Mouse (Mus musculus) CH12.LX (cell line): ENCODE measurements at regions not wholly inside any gene's neighbourhood (a gene's known extent, or its start where the extent isn't known, plus 50 kb on each side); places are given as distances from the start of the nearest gene placed in this dataset.

ENCODE experiments used
- DNase-seq: peaks from one replicate; pipeline ENCODE4 v3.0.0-alpha.2; 2013; ENCODE audit errors: extremely low read depth
- H3K27ac ChIP-seq: 2 replicates; pipeline ENCODE4 v1.5.1; 2012; ENCODE audit warnings: low read depth, mild to moderate bottlenecking, control low read depth, moderate library complexity; ENCODE audit not compliant: insufficient read depth
- H3K27me3 ChIP-seq: replicated peaks from 2 replicates; pipeline ENCODE3; 2012; ENCODE audit warnings: inconsistent platforms
- H3K36me3 ChIP-seq, 2 experiments: replicated peaks in 1 of 2; 2 replicates each; pipeline versions ENCODE3 to v1.6.1; 2012; ENCODE audit warnings: inconsistent platforms in 1 of 2, low read length in 1 of 2, mild to moderate bottlenecking in 1 of 2, mixed read lengths in 1 of 2, moderate library complexity in 1 of 2; ENCODE audit not compliant: control insufficient read depth in 1 of 2, insufficient read depth in 1 of 2
- H3K4me1 ChIP-seq, 2 experiments: 2 replicates each; pipeline ENCODE4 v1.6.1; 2012; ENCODE audit warnings: inconsistent platforms in 1 of 2, moderate library complexity in 1 of 2; ENCODE audit not compliant: insufficient read depth in 2 of 2, control insufficient read depth in 1 of 2
- H3K4me2 ChIP-seq: 2 replicates; pipeline ENCODE4 v1.6.1; 2012; ENCODE audit warnings: low read depth, mild to moderate bottlenecking, control low read depth; ENCODE audit not compliant: poor library complexity, insufficient read depth, severe bottlenecking
- H3K4me3 ChIP-seq, 3 experiments: fragments of 150-350 bp in 1 of 3; sonication (generic) in 1 of 3; replicated peaks in 1 of 3; 2 replicates each; pipeline versions ENCODE3 to v1.5.1; 2011 to 2012; ENCODE audit warnings: low read depth in 2 of 3, low read length in 2 of 3, mild to moderate bottlenecking in 2 of 3, moderate library complexity in 2 of 3, control low read depth in 1 of 3, improper control_type of control experiment in 1 of 3, inconsistent platforms in 1 of 3, mixed read lengths in 1 of 3; ENCODE audit not compliant: poor library complexity in 1 of 3
- H3K79me2 ChIP-seq: replicated peaks from 2 replicates; pipeline ENCODE4 v1.6.1; 2012; ENCODE audit warnings: mild to moderate bottlenecking, moderate library complexity; ENCODE audit not compliant: control insufficient read depth, poor library complexity, insufficient read depth, severe bottlenecking; ENCODE audit errors: extremely low read depth
- H3K9ac ChIP-seq: 2 replicates; pipeline ENCODE4 v1.6.1; 2012; ENCODE audit warnings: low read depth, mild to moderate bottlenecking, control low read depth, moderate library complexity; ENCODE audit not compliant: insufficient read depth
- H3K9me3 ChIP-seq: replicated peaks from 2 replicates; pipeline ENCODE3; 2012; ENCODE audit warnings: low read length, inconsistent platforms, mixed read lengths
- BHLHE40 ChIP-seq: IDR thresholded peaks from 2 replicates; pipeline ENCODE4 v1.6.1; 2011; ENCODE audit warnings: mild to moderate bottlenecking, low read depth, low read length, improper control_type of control experiment
- CHD1 ChIP-seq: IDR thresholded peaks from 2 replicates; pipeline ENCODE4 v1.6.1; 2012; ENCODE audit warnings: low read depth, low read length, improper control_type of control experiment, inconsistent platforms
- CHD2 ChIP-seq: IDR thresholded peaks from 2 replicates; pipeline ENCODE4 v1.6.1; 2011; ENCODE audit warnings: low read length, improper control_type of control experiment
- CTCF ChIP-seq, 2 experiments: IDR thresholded peaks in 1 of 2; conservative IDR thresholded peaks in 1 of 2; 2 replicates each; pipeline ENCODE4 v1.5.1; 2011 to 2012; ENCODE audit warnings: low read depth in 2 of 2, low read length in 2 of 2, improper control_type of control experiment in 1 of 2, inconsistent platforms in 1 of 2, mild to moderate bottlenecking in 1 of 2, moderate library complexity in 1 of 2
- ELF1 ChIP-seq: IDR thresholded peaks from 2 replicates; pipeline ENCODE4 v1.6.1; 2014; ENCODE audit warnings: low read depth, mild to moderate bottlenecking, inconsistent platforms, low read length, improper control_type of control experiment
- EP300 ChIP-seq: IDR thresholded peaks from 2 replicates; pipeline ENCODE4 v1.6.1; 2011; ENCODE audit warnings: low read length, improper control_type of control experiment
- ETS1 ChIP-seq: conservative IDR thresholded peaks from 2 replicates; pipeline ENCODE4 v1.6.1; 2012; ENCODE audit warnings: low read depth, mild to moderate bottlenecking, inconsistent platforms, low read length, improper control_type of control experiment, moderate library complexity
- HCFC1 ChIP-seq: IDR thresholded peaks from 2 replicates; pipeline ENCODE4 v1.6.1; 2012; ENCODE audit warnings: low read depth, mild to moderate bottlenecking, inconsistent platforms, low read length, improper control_type of control experiment
- IRF4 ChIP-seq: IDR thresholded peaks from 2 replicates; pipeline ENCODE4 v1.6.1; 2014; ENCODE audit warnings: low read depth, mild to moderate bottlenecking, inconsistent platforms, low read length, improper control_type of control experiment
- JUN ChIP-seq: IDR thresholded peaks from 2 replicates; pipeline ENCODE4 v1.6.1; 2011; ENCODE audit warnings: low read depth, mild to moderate bottlenecking, low read length, improper control_type of control experiment, moderate library complexity; ENCODE audit not compliant: insufficient read depth
- KAT2A ChIP-seq: IDR thresholded peaks from 2 replicates; pipeline ENCODE4 v1.6.1; 2012; ENCODE audit warnings: low read length, improper control_type of control experiment, inconsistent platforms; ENCODE audit not compliant: insufficient replicate concordance
- MAX ChIP-seq: IDR thresholded peaks from 2 replicates; pipeline ENCODE4 v1.6.1; 2011; ENCODE audit warnings: low read length, improper control_type of control experiment
- MXI1 ChIP-seq: IDR thresholded peaks from 2 replicates; pipeline ENCODE4 v1.6.1; 2011; ENCODE audit warnings: mild to moderate bottlenecking, low read depth, low read length, improper control_type of control experiment
- MYC ChIP-seq: IDR thresholded peaks from 2 replicates; pipeline ENCODE4 v1.6.1; 2011; ENCODE audit warnings: low read depth, mild to moderate bottlenecking, improper control_type of control experiment, low read length
- NRF1 ChIP-seq: IDR thresholded peaks from 2 replicates; pipeline ENCODE4 v1.6.1; 2014; ENCODE audit warnings: low read depth, mild to moderate bottlenecking, inconsistent platforms, low read length, improper control_type of control experiment, moderate library complexity
- PAX5 ChIP-seq: IDR thresholded peaks from 2 replicates; pipeline ENCODE4 v1.6.1; 2012; ENCODE audit warnings: low read length, inconsistent platforms, mixed read lengths
- POLR2A ChIP-seq: IDR thresholded peaks from 2 replicates; pipeline ENCODE4 v1.6.1; 2011; ENCODE audit warnings: low read depth, mild to moderate bottlenecking, improper control_type of control experiment, low read length
- POLR2AphosphoS2 ChIP-seq: IDR thresholded peaks from 2 replicates; pipeline ENCODE4 v1.6.1; 2011; ENCODE audit warnings: low read depth, low read length, improper control_type of control experiment
- SMC3 ChIP-seq: IDR thresholded peaks from 2 replicates; pipeline ENCODE4 v1.6.1; 2011; ENCODE audit warnings: low read depth, low read length, improper control_type of control experiment
- TCF12 ChIP-seq: IDR thresholded peaks from 2 replicates; pipeline ENCODE4 v1.6.1; 2014; ENCODE audit warnings: low read depth, mild to moderate bottlenecking, inconsistent platforms, low read length, improper control_type of control experiment
- UBTF ChIP-seq: IDR thresholded peaks from 2 replicates; pipeline ENCODE4 v1.6.1; 2012; ENCODE audit warnings: low read depth, mild to moderate bottlenecking, inconsistent platforms, low read length, improper control_type of control experiment, moderate library complexity
- USF1 ChIP-seq: IDR thresholded peaks from 2 replicates; pipeline ENCODE4 v1.6.1; 2014; ENCODE audit warnings: low read depth, mild to moderate bottlenecking, inconsistent platforms, low read length, improper control_type of control experiment
- USF2 ChIP-seq: conservative IDR thresholded peaks from 2 replicates; pipeline ENCODE4 v1.6.1; 2011; ENCODE audit warnings: low read depth, low read length, improper control_type of control experiment
- ZC3H11A ChIP-seq: IDR thresholded peaks from 2 replicates; pipeline ENCODE4 v1.6.1; 2012; ENCODE audit warnings: low read depth, mild to moderate bottlenecking, inconsistent platforms, low read length, improper control_type of control experiment
- ZKSCAN1 ChIP-seq: IDR thresholded peaks from 2 replicates; pipeline ENCODE4 v1.6.1; 2012; ENCODE audit warnings: low read depth, inconsistent platforms, low read length, improper control_type of control experiment, borderline replicate concordance
- ZMIZ1 ChIP-seq: IDR thresholded peaks from 2 replicates; pipeline ENCODE4 v1.6.1; 2012; ENCODE audit warnings: low read depth, mild to moderate bottlenecking, inconsistent platforms, low read length, improper control_type of control experiment
- dilution Hi-C: fragments of 300-500 bp; cut with MboI; formaldehyde crosslinking; loops from 2 replicates; pipeline ENCODE4 v1.14.3; 2020; ENCODE audit warnings: low sequenced_read_pairs; ENCODE audit not compliant: extremely low pct_unique_long_range_greater_than_20kb, extremely low pct_ligation_motif_present
- in situ Hi-C: fragments of 300-500 bp; cut with MboI; formaldehyde crosslinking; loops from 3 replicates; pipeline ENCODE4 v1.14.3; 2019; ENCODE audit warnings: low sequenced_read_pairs, low pct_ligation_motif_present, low pct_unique_long_range_greater_than_20kb, mixed read lengths

DNA sequence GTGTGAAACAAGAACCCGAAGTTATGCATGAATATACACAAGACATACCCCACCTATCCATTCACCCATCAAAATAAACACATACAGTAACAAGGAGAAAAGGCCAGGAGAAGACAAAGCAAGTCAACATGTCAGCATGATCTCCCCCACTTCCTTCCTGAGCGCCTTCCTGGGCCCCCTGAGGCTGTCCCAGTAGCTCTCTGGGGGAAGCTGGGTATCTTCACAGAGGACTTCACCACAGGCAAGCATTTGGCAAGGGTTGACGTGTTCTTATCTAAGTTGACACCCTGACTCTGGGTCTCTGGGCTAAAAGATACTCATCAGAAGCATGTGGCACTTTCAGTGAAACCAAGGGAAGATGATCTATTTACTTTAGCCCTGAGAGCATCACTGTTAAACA is 138.1 kb upstream of the Dynlrb2 start:
- no peak for TF ChIP-seq MYC
- no peak for TF ChIP-seq PAX5
- TF ChIP-seq HCFC1: no peak
- no peak for TF ChIP-seq MAX
- TF ChIP-seq ELF1: no peak
- no peak for TF ChIP-seq JUN
- TF ChIP-seq KAT2A: no peak
- no peak for TF ChIP-seq CHD1
- no peak for TF ChIP-seq CTCF (conservative IDR thresholded peaks at IDR 0.05 in 1 of 2, IDR thresholded peaks at IDR 0.05 in 1 of 2; ENCODE audit: low read depth in 2 of 2, low read length in 2 of 2)
- TF ChIP-seq CHD2: no peak
- no peak for TF ChIP-seq ZKSCAN1
- TF ChIP-seq POLR2A: no peak
- H3K27me3 ChIP-seq: peaks cover 62% of the 10 kb centered on the region
- H3K36me3 ChIP-seq: no peaks in the 10 kb centered on the region
- no peak overlapping the region for H3K9ac ChIP-seq
- H3K4me1 ChIP-seq: peaks cover 0 to 8% of the 10 kb centered on the region in 2 experiments; a peak in 1 of 4 replicates
- no peak for DNase-seq
- in situ Hi-C loops (no loop called here), dilution Hi-C loops (no loop called here)
- no peak overlapping the region for H3K27ac ChIP-seq
- H3K4me3 ChIP-seq: no peak overlapping the region
- H3K4me2 ChIP-seq: no peak overlapping the region
- peaks cover 3% of the 10 kb centered on the region for H3K9me3 ChIP-seq
- no peaks in the 10 kb centered on the region for H3K79me2 ChIP-seq

DNA sequence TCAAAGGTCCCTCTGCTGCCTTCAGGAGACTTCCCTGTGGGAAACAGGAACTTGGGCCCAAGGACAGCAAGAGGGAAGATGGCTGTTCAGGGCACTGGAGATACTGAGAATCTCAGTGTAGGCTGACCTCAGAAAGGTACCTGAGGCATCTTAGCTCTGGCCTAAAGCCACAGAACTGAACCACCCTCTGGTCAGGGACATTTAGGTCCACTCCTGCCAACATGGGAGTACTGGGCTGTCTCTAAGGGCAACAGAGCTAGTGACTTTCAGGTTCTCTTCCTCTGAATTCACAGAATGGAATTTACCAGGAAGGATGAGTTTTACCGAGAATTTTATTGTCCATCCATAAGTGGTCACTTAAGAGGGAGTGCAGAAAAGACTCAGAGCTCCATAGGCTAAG is 140.0 kb upstream of the Dynlrb2 start:
- no peak for TF ChIP-seq POLR2AphosphoS2
- no peak for TF ChIP-seq BHLHE40
- TF ChIP-seq ZC3H11A: no peak
- no peak for TF ChIP-seq MXI1
- TF ChIP-seq USF1: no peak
- no peak for TF ChIP-seq HCFC1
- TF ChIP-seq UBTF: no peak
- TF ChIP-seq TCF12: no peak
- no peak for TF ChIP-seq ETS1
- no peak for TF ChIP-seq SMC3
- TF ChIP-seq ZMIZ1: no peak
- TF ChIP-seq EP300: no peak
- TF ChIP-seq USF2: no peak
- TF ChIP-seq IRF4: no peak
- TF ChIP-seq NRF1: no peak
- no peak for TF ChIP-seq ELF1
- no peak overlapping the region for H3K9ac ChIP-seq
- no peaks in the 10 kb centered on the region for H3K79me2 ChIP-seq

More for the DNA sequence above, 140.0 kb upstream of the Dynlrb2 start:
- peaks cover 52% of the 10 kb centered on the region for H3K27me3 ChIP-seq
- H3K36me3 ChIP-seq: no peaks in the 10 kb centered on the region
- peaks cover 0 to 8% of the 10 kb centered on the region in 2 experiments; a peak in 1 of 4 replicates for H3K4me1 ChIP-seq
- no peak overlapping the region for H3K4me2 ChIP-seq
- H3K4me3 ChIP-seq: no peak overlapping the region
- H3K27ac ChIP-seq: no peak overlapping the region
- in situ Hi-C loops (no loop called here), dilution Hi-C loops (no loop called here)
- H3K9me3 ChIP-seq: peaks cover 3% of the 10 kb centered on the region
- no peak for DNase-seq
